Mouse (Mus musculus): Measurements from ENCODE around the gene Hba-a2.
"Not testable (repeated sequence)": the region's sequence is repeated elsewhere in the genome, so short reads cannot be mapped to it uniquely, and the experiment has no call there.

DNA sequence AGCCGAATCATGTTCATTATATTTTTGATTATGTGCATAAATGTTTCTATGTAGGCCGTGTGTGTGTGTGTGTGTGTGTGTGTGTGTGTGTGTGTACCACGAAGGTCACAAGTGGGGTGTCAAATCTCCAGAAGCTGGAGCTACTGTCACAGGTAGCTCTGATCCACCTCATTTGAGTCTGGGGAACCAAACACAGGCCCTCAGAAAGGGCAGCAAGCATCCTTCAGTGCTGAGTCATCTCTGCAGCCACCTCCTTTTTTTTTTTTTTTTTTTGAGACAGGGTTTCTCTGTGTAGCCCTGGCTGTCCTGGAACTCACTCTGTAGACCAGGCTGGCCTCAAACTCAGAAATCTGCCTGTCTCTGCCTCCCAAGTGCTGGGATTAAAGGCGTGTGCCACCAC, 3.5 kb upstream of the Hba-a2 start:
- TF ChIP-seq POLR2A, CTCF (IDR thresholded peaks at IDR 0.05; ENCODE audit: insufficient read depth, low read depth, low read length): not testable (repeated sequence)
